Mouse (Mus musculus) limb, embryonic 10.5 days (tissue): ENCODE results near the gene Muc3a. TPM values are rescaled to one million over a fixed set of nuclear protein-coding genes. Genes with fewer than 3 reads are reported as not detected.

Experiments used
- DNase-seq: peaks from one replicate; pipeline ENCODE4 v3.0.0-alpha.2; 2017; ENCODE audit warnings: low spot score
- H3K27ac ChIP-seq: fragments of 300-500 bp; sonication (generic); 2 replicates; pipeline ENCODE4 v1.5.1; 2016; ENCODE audit warnings: mild to moderate bottlenecking
- H3K27me3 ChIP-seq: fragments of 300-500 bp; sonication (generic); 2 replicates; pipeline ENCODE4 v1.6.1; 2016; ENCODE audit warnings: low read depth, mild to moderate bottlenecking; ENCODE audit not compliant: poor library complexity, severe bottlenecking
- H3K36me3 ChIP-seq: fragments of 300-500 bp; sonication (generic); 2 replicates; pipeline ENCODE4 v1.6.1; 2016; ENCODE audit warnings: mild to moderate bottlenecking, moderate library complexity
- H3K4me1 ChIP-seq: fragments of 300-500 bp; sonication (generic); 2 replicates; pipeline ENCODE4 v1.6.1; 2016
- H3K4me3 ChIP-seq: fragments of 300-500 bp; sonication (generic); 2 replicates; pipeline ENCODE4 v1.5.1; 2016; ENCODE audit warnings: mild to moderate bottlenecking, moderate library complexity
- H3K9me3 ChIP-seq: fragments of 300-500 bp; sonication (generic); replicated peaks from 2 replicates; pipeline ENCODE4 v1.6.1; 2016; ENCODE audit warnings: mild to moderate bottlenecking
- WGBS: fragments of 180-500 bp; shearing (Covaris S2); methylation state at CpG from one replicate; pipeline ENCODE4 v1.1.7; 2016; 5-methylcytosine and 5-hydroxymethylcytosine counted together
- polyA plus RNA-seq: library from polyadenylated mRNA; unstranded; fragments of >200 nt; fragmentation: Nextera tagmentation; extraction: Ambion mirVana; gene quantifications from 2 replicates; pipeline ENCODE4 v1.2.1, GENCODE M21; 2016

The Muc3a gene
- polyA plus RNA-seq = not detected in 2 replicates

GRCm38 (mm10) chr5:137212289-137212688 is at the start of gene Muc3a:
Gene Muc3a, minus strand, starts transcription at chr5:137212389.
- Histone ChIP-seq H3K36me3 (no peaks in the 10 kb centered on the region), H3K4me3 (no peak within 1 kb of the TSS), H3K27me3 (no peaks in the 10 kb centered on the region; the same call in 1 of the 2 replicates), H3K4me1 (0 out of 2 replicates have a peak, but pooled peaks cover 6% of the 10 kb centered on the region), H3K9me3 (no peaks in the 10 kb centered on the region), H3K27ac (no peak within 1 kb of the TSS)
- WGBS = 80% methylated on average over 2 of the region's 2 CpGs
- DNase-seq = no peak

DNA sequence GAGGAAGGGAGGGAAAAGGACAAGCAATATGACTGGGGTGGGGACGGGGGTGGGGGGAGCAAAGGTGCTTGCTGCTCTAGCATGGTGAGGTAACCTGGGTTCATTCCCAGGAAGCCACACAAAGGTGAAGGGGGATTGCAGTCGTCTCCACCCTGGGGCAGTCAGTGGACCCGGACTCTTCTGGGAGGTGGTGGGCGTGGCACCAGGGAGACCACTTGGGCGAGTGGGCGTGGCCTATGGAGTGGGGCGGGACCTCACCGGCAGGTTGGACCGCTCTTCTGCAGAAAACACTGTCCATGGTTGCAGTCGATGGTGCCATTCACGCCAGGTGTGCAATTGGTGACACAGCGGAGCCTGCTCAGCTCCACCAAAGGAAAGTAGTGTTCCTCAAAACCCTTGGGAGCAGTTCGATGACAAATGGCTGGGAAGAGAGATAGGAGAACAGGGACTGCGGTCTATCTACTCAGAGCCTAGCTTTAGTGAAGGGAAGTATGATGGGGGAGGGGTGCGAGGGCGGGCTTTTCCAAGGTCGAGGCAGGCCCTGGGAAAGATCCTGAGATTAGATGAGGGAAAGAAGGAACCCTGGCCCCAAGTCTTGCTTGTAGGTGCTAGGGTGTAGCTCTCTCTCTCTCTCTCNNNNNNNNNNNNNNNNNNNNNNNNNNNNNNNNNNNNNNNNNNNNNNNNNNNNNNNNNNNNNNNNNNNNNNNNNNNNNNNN is 917 bp downstream of the Muc3a start:
- WGBS = 19% methylated on average over 17 of the region's 17 CpGs
- no peak overlapping the region for H3K4me3 ChIP-seq
- no peak overlapping the region for H3K27ac ChIP-seq
- H3K36me3 ChIP-seq = no peaks in the 10 kb centered on the region
- 0 out of 2 replicates have a peak, but pooled peaks cover 6% of the 10 kb centered on the region for H3K4me1 ChIP-seq
- H3K9me3 ChIP-seq = no peaks in the 10 kb centered on the region
- peak; percentile 39 for DNase-seq
- H3K27me3 ChIP-seq = no peaks in the 10 kb centered on the region; the same call in 1 of the 2 replicates

- Histone ChIP-seq H3K27ac (no peak overlapping the region), H3K4me3 (no peak overlapping the region), H3K27me3 (no peaks in the 10 kb centered on the region; the same call in 1 of the 2 replicates), H3K36me3 (no peaks in the 10 kb centered on the region), H3K9me3 (no peaks in the 10 kb centered on the region), H3K4me1 (0 out of 2 replicates have a peak, but pooled peaks cover 6% of the 10 kb centered on the region)
- WGBS = 71% methylated on average over 8 of the region's 8 CpGs
- DNase-seq = no peak
These were observed 1.5 kb downstream of the Muc3a start for GRCm38 (mm10) chr5:137210689-137211088.

- Histone ChIP-seq H3K4me3 (no peak overlapping the region), H3K9me3 (no peaks in the 10 kb centered on the region), H3K27ac (no peak overlapping the region), H3K4me1 (no peaks in the 10 kb centered on the region), H3K27me3 (no peaks in the 10 kb centered on the region; the same call in 1 of the 2 replicates), H3K36me3 (no peaks in the 10 kb centered on the region)
- WGBS = 77% methylated on average over 3 of the region's 3 CpGs
- no peak for DNase-seq
These were observed 6.9 kb downstream of the Muc3a start for GRCm38 (mm10) chr5:137205301-137205700.

- H3K4me3 ChIP-seq = no peak overlapping the region
- no peaks in the 10 kb centered on the region for H3K9me3 ChIP-seq
- peaks cover 12% of the 10 kb centered on the region for H3K27me3 ChIP-seq
- H3K36me3 ChIP-seq = no peaks in the 10 kb centered on the region
- no peak overlapping the region for H3K27ac ChIP-seq
- no peak for DNase-seq
- 83% methylated on average over 8 of the region's 8 CpGs for WGBS
- 0 out of 2 replicates have a peak, but pooled peaks cover under 1% of the 10 kb centered on the region for H3K4me1 ChIP-seq
These were observed 17.6 kb downstream of the Muc3a start for GRCm38 (mm10) chr5:137194488-137195120.

- Histone ChIP-seq H3K27ac (no peak overlapping the region), H3K36me3 (no peaks in the 10 kb centered on the region), H3K9me3 (no peaks in the 10 kb centered on the region), H3K4me1 (peaks cover 6% of the 10 kb centered on the region; the same call in 1 of the 2 replicates), H3K4me3 (no peak overlapping the region), H3K27me3 (peaks cover 22% of the 10 kb centered on the region)
- no peak for DNase-seq
- WGBS = 60% methylated on average over 8 of the region's 8 CpGs
These were observed 18.8 kb downstream of the Muc3a start for GRCm38 (mm10) chr5:137193279-137193952.

- Histone ChIP-seq H3K27me3 (peaks cover 25% of the 10 kb centered on the region), H3K4me1 (peaks cover 6% of the 10 kb centered on the region; the same call in 1 of the 2 replicates), H3K36me3 (no peaks in the 10 kb centered on the region), H3K27ac (peak overlapping the region; percentile 80), H3K4me3 (peak overlapping the region; percentile 59), H3K9me3 (no peaks in the 10 kb centered on the region)
- 3% methylated on average over 34 of the region's 34 CpGs for WGBS
- peak; percentile 62 for DNase-seq
These were observed 22.9 kb downstream of the Muc3a start for GRCm38 (mm10) chr5:137189326-137189725.

- H3K27ac ChIP-seq = no peak overlapping the region
- H3K36me3 ChIP-seq = no peaks in the 10 kb centered on the region
- H3K4me1 ChIP-seq = peaks cover 6% of the 10 kb centered on the region; the same call in 1 of the 2 replicates
- no peak overlapping the region for H3K4me3 ChIP-seq
- no peaks in the 10 kb centered on the region for H3K9me3 ChIP-seq
- no peak for DNase-seq
- H3K27me3 ChIP-seq = peaks cover 21% of the 10 kb centered on the region
- WGBS = 91% methylated on average over 8 of the region's 8 CpGs
These were observed 26.8 kb downstream of the Muc3a start for GRCm38 (mm10) chr5:137185362-137185761.

DNA sequence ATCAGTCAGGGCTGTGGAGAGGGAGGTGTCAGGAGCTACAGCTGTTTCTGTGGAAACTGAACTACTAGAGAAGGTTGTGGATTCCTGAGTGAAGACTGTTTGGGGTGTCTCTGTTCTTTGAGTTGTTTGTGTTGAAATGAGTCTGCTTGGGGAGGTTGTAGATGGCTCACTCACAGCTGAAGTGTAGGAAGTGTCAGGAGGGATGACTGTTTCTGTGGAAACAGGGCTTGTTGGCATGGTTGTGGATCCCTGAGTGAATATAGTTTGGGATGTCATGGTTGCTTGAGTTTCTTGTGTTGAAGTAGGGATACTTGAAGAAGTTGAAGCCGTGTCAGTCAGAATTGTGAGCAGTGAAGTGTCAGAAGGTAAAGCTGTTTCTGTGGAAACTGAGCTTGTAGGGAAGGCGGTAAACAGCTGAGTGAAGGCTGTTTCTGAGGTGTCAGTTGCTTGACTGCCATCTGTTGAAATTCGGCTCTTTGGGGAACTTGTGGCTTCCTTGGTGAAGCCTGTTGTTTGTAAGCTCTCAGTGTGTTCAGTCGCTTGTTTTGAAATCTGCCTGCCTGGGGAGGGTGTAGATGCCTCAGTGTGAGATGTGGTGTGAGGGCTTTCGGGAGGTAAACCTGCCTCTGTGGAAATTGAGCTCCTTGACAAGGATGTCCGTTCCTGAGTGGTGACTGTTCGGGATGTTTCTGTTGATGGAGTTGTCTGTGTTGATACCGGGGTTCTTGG is 32.4 kb downstream of the Muc3a start:
- DNase-seq = no peak
- Histone ChIP-seq H3K9me3 (no peaks in the 10 kb centered on the region; the same call in 1 of the 2 replicates), H3K4me3 (no peak overlapping the region), H3K36me3 (no peaks in the 10 kb centered on the region), H3K27me3 (no peaks in the 10 kb centered on the region), H3K4me1 (no peaks in the 10 kb centered on the region), H3K27ac (no peak overlapping the region)
- 80% methylated on average over 8 of the region's 8 CpGs for WGBS

- Histone ChIP-seq H3K9me3 (no peaks in the 10 kb centered on the region), H3K27me3 (0 out of 2 replicates have a peak, but pooled peaks cover 3% of the 10 kb centered on the region), H3K4me1 (no peaks in the 10 kb centered on the region), H3K36me3 (no peaks in the 10 kb centered on the region), H3K27ac (no peak overlapping the region), H3K4me3 (no peak overlapping the region)
- no peak for DNase-seq
- WGBS = 82% methylated on average over 6 of the region's 6 CpGs
These were observed 38.2 kb downstream of the Muc3a start for GRCm38 (mm10) chr5:137173967-137174366.

- DNase-seq = no peak
- Histone ChIP-seq H3K9me3 (no peaks in the 10 kb centered on the region), H3K4me3 (no peak overlapping the region), H3K27me3 (0 out of 2 replicates have a peak, but pooled peaks cover 3% of the 10 kb centered on the region), H3K36me3 (no peaks in the 10 kb centered on the region), H3K27ac (no peak overlapping the region), H3K4me1 (no peaks in the 10 kb centered on the region)
- 13% methylated on average over 1 of the region's 1 CpGs for WGBS
These were observed 39.6 kb downstream of the Muc3a start for GRCm38 (mm10) chr5:137172591-137172990.

- no peaks in the 10 kb centered on the region for H3K9me3 ChIP-seq
- 0 out of 2 replicates have a peak, but pooled peaks cover 3% of the 10 kb centered on the region for H3K27me3 ChIP-seq
- no peak for DNase-seq
- WGBS = 79% methylated on average over 7 of the region's 7 CpGs
- no peak overlapping the region for H3K4me3 ChIP-seq
- H3K36me3 ChIP-seq = no peaks in the 10 kb centered on the region
- H3K4me1 ChIP-seq = no peaks in the 10 kb centered on the region
- no peak overlapping the region for H3K27ac ChIP-seq
These were observed 40.7 kb downstream of the Muc3a start for GRCm38 (mm10) chr5:137171478-137171877.
